Mouse (Mus musculus): ENCODE results near the gene Ascl1. TPM values are rescaled to one million over a fixed set of nuclear protein-coding genes. Genes with fewer than 3 reads are reported as not detected.

Ascl1 gene
- not detected in 2 replicates for polyA plus RNA-seq (2012; ENCODE audit: low replicate concordance)

GRCm38 (mm10) chr10:87493576-87493975 is at the start of gene Ascl1:
Gene Ascl1, minus strand, starts transcription at chr10:87493660.

GRCm38 (mm10) chr10:87521646-87522045 is 28.2 kb upstream of the Ascl1 start, which contains the start of gene Pah:
Gene Pah, plus strand, starts transcription at chr10:87521795.

Other genes starting within 250 kb of the Ascl1 start
- not detected in 2 replicates for gene Pah, start 28.1 kb upstream of the Ascl1 start, polyA plus RNA-seq (2012; ENCODE audit: low replicate concordance)